Mouse (Mus musculus) liver (tissue): ENCODE measurements at regions not wholly inside any gene's neighbourhood (a gene's known extent, or its start where the extent isn't known, plus 50 kb on each side); places are given as distances from the start of the nearest gene placed in this dataset.

Experiments
- DNase-seq: peaks from one replicate; pipeline ENCODE4 v3.0.0-alpha.2; 2020; ENCODE audit warnings: mixed read lengths

DNA sequence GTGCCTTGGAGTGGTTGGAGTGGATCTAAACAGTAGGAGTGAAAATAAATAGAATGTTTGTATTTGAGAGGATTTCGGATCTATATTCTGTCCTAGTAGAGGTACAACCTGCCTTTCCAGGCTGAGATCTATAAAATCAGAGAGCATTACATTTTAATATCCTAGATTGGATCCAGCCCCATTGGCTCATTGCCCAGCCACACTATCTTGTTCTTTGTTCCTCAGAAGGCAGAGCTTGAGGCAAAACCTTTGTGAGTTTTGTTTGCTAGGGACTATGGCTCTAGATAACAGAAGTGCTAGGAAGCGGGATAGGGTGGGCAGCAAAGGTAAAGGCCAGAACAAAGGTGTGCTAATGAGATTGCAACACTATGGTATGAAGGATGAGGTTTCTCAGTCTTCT is 78.7 kb upstream of the Cntln start:
- no peak for DNase-seq

DNA sequence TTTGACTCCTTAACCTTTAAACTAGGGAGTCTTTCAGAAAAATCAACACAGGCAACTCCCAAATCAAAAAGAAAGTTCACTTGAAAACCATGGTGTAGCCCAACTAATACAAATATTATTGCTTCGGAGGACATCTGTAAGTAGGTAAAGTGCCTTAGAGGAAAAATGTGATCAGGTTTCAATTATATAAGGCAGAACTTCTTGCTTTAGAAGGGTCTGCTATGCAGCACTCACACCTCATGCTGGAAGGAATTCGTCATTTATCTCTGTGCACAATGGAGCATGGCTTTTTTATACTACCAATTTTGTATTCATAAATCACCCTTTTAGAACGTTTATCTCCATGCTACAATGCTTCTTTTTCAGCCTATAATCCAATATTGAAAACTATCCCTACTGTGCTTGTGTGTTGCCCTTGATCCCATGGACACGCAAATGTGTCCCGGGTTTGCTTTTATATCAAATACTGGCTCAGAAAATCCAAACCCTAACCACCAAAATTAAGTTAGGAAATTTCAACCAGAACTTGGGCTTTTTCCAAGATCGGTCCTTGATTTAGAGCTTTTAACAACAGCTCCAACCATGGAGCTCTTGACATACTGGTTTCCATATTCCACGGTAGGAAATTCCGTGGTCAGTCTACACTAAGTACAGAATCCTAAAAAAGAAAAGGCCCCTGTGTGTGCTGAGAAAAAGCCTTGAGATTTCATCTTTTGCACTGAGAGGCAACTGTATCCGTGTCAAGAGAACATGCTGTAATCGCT is 90.8 kb upstream of the Cntln start:
- DNase-seq: no peak

DNA sequence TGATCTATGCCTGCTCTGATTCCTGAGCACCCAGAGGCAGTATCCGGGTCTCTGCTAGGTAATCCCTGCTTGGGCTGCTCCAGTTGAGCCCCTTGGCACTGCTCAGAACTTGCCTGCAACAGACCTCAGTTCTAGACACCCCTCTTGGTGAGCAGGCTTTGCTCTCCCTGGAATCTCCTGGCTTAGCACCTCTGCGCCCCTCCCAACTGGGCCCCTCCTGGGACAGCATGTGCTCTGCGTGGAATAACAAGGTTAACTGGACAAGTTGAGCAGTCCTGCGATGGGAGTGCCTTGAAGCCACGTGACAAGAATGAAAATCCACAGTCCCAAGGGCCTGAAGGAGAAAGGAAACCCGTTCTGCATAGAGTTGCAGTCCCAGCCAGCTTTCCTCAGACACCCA is 97.5 kb upstream of the Cntln start:
- no peak for DNase-seq

DNA sequence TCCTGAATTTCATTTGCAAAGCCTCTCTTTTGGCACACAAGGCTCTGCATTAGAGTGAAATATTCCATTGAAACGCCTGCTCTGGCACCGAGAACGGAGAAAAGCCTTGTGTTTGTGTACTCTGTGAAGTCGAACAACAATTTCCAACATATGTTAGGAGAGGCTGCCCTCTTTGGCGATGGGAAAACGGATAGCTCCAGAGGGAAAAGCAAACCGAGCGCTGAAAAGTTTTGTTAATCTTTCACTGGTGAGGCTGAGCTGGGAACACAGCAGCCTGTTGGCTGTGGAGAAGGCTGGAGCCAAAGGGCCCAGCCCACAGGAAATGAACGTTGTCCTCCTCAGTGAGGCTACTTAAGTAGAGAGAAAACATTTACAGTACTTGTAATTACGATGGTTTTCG is 93.1 kb upstream of the Bnc2 start:
- DNase-seq: peak; percentile 23

DNA sequence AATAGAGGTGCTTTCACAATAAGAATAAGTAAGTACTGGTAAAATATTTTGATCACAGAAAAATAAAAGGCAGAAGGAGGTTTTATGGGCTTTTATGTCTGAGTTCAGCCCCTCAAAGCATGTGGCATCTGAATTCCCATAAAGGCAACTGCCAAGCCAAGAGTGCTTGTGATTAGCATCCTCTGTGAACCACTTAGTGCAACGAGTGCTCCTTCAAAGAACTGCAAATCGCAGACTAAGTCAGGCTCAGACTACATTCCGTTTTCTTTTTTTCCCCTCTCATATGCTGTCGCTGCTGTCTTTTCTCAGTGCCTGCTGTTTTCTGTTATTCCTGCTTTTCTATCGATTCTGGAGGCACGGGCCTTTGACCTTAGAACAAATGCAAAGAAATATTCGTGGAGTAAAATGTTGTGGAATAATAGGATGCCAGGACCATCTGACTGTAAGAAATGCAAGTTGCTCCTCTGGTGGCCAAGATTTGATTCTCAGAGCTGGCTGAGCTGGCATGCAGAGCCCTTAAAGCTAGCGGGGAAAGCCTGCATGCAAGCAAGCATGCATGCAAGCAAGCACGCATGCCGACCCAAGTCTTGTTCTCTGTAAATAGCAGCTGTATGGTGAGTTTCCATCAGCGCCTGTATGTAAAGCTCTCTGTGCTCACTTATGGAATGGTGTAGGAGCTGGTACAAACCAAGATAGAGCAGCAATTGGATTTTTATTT is 91.8 kb upstream of the Bnc2 start:
- no peak for DNase-seq

DNA sequence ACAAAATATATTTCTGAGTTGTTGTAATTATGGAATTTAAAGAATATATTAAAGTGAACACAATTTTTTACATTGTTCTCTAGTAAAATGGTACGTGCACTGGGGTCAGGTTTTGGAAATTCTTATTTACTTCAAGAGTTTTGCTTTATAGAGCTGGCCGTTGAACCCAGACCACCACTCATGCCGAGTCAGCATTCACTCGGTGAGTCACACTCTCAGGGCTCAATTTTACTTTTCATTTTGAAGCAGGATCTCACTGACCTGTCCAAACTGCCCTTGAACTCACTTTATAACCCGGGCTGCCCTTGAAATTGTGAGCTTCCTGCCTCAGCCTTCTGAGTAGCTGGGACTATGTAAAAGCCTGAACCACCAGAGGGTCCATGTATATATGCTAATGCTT is 82.1 kb upstream of the Bnc2 start:
- DNase-seq: no peak

DNA sequence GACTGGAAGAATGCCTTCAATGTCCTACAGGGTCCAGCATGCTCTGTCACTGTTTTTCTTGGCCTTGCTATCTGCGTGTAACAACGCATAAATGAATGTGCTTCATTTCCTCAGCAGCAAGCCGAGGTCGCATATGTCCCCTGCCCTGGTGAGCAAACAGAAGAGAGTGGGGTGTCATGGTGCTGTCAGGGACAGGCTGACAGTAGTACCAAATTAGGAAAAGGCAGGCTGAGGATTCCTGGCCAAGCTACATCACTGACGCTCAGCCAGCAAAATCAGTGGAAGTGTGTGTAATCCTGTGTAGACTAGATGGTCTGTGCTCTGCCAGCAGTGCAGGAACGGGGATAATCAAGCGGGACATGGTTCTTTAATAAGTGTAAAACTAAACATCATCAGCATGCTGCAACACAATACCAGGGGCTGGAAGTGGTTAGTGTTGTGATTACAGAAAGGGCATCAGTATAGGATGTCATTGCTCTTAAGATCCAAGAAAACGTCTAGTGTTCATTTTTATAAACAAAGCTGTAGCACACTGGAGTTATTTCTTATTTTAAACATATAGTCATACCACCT is 77.6 kb upstream of the Bnc2 start:
- no peak for DNase-seq

DNA sequence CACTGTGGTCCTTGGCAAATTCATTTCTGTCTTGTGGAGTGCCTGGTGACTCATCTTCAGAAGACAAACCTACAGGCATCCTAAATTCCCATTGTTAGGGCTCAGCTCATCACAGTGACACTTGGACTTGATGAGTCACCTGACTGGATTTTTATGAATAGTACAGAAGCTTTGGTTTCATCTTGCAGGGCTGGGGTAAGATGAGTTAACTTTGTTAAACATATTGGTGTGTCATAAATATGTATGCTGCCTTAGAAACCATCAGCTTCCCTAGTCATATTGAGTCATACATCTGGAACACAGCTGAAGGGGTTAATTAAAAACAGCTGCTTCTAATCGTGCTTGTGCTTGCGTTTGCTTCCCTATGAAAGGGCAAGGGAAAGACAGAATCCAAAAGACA is 66.2 kb upstream of the Bnc2 start:
- no peak for DNase-seq

DNA sequence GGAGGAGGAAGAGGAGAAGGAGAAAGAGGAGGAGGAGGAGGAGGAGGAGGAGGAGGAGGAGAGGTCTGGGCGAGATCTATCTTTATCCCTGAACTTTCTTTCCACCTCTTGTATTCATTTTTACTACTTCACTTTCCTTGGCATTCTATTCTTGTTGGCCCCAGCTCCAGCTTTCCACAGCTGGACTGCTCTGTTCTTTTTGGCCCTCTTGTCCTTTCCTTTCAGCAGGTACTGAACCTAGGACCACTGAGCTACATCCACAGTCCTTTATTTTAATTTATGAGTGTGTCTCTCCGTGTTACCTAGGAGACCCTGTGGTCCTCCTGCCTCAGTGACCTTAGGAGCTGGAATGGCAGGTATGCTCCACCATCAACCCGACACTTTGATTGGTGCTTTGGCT is 65.7 kb upstream of the Bnc2 start:
- no peak for DNase-seq
